Mouse (Mus musculus): ENCODE data around the gene Lrcol1. TPM values are rescaled to one million over a fixed set of nuclear protein-coding genes. Genes with fewer than 3 reads are reported as not detected.
A peak's percentile ranks its signal among the peaks of the same experiment; 100 is the strongest.

Lrcol1 gene
- polyA plus RNA-seq, 1 experiment from 2014 or later = not detected

DNA sequence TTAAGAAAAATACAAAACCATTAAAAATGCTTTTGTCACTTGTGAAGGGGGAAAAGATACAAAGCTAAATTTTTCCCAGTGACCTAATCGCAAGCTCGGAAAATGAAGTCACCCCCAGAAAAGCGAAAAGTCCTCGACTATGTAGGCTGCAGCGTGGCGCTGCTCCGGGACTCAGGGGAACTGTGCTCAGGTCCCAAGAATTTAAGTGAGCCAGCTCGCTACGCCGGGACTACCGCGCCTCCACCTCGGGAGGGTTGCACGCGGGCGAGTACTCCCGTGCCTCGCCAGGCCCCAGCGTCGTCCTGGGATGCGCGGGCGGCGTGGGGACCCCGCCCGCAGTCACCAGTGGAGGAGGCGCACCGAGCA is 18.3 kb downstream of the Lrcol1 start:
- H3K4me3 ChIP-seq (ENCODE audit: low read depth, low read length) = peak overlapping the region; percentile 45
- TF ChIP-seq EP300 (IDR thresholded peaks at IDR 0.05; ENCODE audit: low read depth) = no peak
- no peak for TF ChIP-seq CTCF (IDR thresholded peaks at IDR 0.05; ENCODE audit: low read depth)
- no peaks in the 10 kb centered on the region for H3K27me3 ChIP-seq (ENCODE audit: insufficient read depth, low read length)
- H3K36me3 ChIP-seq (replicated peaks; ENCODE audit: insufficient read depth, low read length) = peaks cover 4% of the 10 kb centered on the region; the same call in 1 of the 2 replicates
- peaks cover 5% of the 10 kb centered on the region; the same call in 1 of the 2 replicates for H3K4me1 ChIP-seq (ENCODE audit: insufficient read depth)
- H3K4me2 ChIP-seq (ENCODE audit: low read depth, low read length) = peak overlapping the region; percentile 81
- H3K9me3 ChIP-seq (ENCODE audit: low read length) = no peaks in the 10 kb centered on the region
- ATAC-seq (peak; percentile 38), DNase-seq (no peak)
- no peak overlapping the region for H3K27ac ChIP-seq (ENCODE audit: low read depth)
- no peak overlapping the region for H3K9ac ChIP-seq (replicated peaks)
- 1% methylated on average over 28 of the region's 28 CpGs for WGBS (ENCODE audit: insufficient replicate concordance)

DNA sequence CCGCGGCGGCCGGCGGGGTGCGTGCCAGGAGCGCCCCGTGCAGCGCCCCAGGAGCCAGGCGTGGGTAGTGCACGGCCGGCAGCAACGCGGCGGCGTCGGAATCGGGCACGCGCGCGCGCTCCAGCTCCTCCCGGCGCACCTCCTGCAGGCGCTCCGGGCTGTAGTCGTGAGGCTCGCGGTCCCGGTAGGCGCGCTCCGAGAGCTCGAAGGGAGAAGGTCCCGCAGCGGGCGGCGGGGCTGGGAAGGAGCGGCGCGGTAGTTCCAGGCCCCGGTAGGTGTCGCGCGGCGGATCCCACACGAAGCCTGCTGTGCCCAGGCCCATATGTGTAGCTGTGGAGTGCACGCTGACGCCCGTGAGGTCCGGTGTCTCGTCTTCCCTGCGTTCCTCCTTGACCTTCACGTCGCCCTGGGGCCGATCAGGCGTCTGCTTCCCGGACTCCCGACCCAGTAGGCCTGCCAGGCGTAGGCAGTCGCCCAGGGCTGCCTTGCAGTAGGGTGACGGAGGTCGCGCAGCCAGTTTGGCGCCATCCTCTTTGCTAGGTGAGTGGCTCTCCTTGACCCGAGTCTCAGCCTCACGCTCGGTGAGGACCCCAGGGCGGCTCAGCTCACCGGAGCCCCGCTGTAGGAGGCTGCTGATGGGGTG is 18.8 kb downstream of the Lrcol1 start:
- no peaks in the 10 kb centered on the region for H3K27me3 ChIP-seq (ENCODE audit: insufficient read depth, low read length)
- H3K36me3 ChIP-seq (replicated peaks; ENCODE audit: insufficient read depth, low read length) = peaks cover 6% of the 10 kb centered on the region; the same call in 1 of the 2 replicates
- H3K4me2 ChIP-seq (ENCODE audit: low read depth, low read length) = peak overlapping the region; percentile 81
- 0 out of 2 replicates have a peak overlapping the region, but pooled peaks have one; percentile 46 for H3K9ac ChIP-seq (replicated peaks)
- no peaks in the 10 kb centered on the region for H3K9me3 ChIP-seq (ENCODE audit: low read length)
- H3K27ac ChIP-seq (ENCODE audit: low read depth) = no peak overlapping the region
- H3K4me1 ChIP-seq (ENCODE audit: insufficient read depth) = peaks cover 5% of the 10 kb centered on the region; the same call in 1 of the 2 replicates
- TF ChIP-seq CTCF (IDR thresholded peaks at IDR 0.05; ENCODE audit: low read depth) (0 out of 2 replicates have a peak, but pooled peaks have one; percentile 12), EP300 (IDR thresholded peaks at IDR 0.05; ENCODE audit: low read depth) (no peak)
- ATAC-seq = peak; percentile 87
- peak overlapping the region; percentile 45 for H3K4me3 ChIP-seq (ENCODE audit: low read depth, low read length)
- WGBS (ENCODE audit: insufficient replicate concordance) = 7% methylated on average over 66 of the region's 72 CpGs
- peak; percentile 82 for DNase-seq

DNA sequence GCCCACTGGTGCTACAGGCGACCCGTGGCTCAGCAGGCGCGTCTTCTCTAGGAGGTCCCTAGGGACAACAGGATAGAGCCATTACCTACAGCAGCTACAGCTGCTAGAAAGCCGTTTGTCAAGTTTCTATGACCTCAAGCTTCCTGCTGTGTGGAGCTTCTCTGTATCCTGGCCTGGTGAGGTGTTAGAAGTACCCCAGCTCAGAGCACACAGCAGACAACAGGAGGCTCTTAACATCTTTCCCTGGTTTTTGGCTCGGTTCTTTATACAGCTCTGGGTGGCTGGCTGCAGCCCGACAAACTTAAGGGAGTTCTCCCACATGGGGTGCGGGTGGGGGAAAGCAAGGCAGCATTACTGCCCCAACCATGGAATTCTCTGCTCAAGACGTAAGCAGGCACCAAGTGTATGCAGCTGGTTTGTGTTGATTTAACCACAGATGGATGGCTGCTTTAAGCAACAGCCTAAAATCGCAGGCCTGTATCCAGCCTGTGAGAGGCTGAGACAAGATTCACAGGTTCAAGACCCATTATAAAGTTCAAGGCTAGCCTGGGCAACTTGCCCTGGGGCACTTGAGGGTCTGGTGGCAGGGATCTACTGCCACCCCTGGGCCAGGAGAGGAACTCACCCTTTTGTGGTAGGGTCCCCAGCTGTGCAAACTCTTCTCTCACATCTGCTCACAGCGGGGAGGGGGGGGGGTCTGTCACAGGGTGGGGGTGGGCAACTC is 19.5 kb downstream of the Lrcol1 start:
- H3K27ac ChIP-seq (ENCODE audit: low read depth) = no peak overlapping the region
- ATAC-seq = peak; percentile 11; the same call in 1 of the 2 replicates

GRCm38 (mm10) chr5:110376802-110377433 is 32.4 kb downstream of the Lrcol1 start:
- WGBS (ENCODE audit: insufficient replicate concordance) = 52% methylated on average over 8 of the region's 8 CpGs
- peak; percentile 74 for DNase-seq
- H3K9me3 ChIP-seq (ENCODE audit: low read length) = no peaks in the 10 kb centered on the region
- H3K4me2 ChIP-seq (ENCODE audit: low read depth, low read length) = no peak overlapping the region
- no peaks in the 10 kb centered on the region for H3K27me3 ChIP-seq (ENCODE audit: insufficient read depth, low read length)
- no peaks in the 10 kb centered on the region for H3K4me1 ChIP-seq (ENCODE audit: insufficient read depth)
- TF ChIP-seq EP300 (IDR thresholded peaks at IDR 0.05; ENCODE audit: low read depth) (no peak), CTCF (IDR thresholded peaks at IDR 0.05; ENCODE audit: low read depth) (peak; percentile 80)
- H3K4me3 ChIP-seq (ENCODE audit: low read depth, low read length) = no peak overlapping the region
- peak; percentile 57; the same call in 1 of the 2 replicates for ATAC-seq
- H3K36me3 ChIP-seq (replicated peaks; ENCODE audit: insufficient read depth, low read length) = peaks cover 27% of the 10 kb centered on the region
- H3K9ac ChIP-seq (replicated peaks) = no peak overlapping the region
- H3K27ac ChIP-seq (ENCODE audit: low read depth) = no peak overlapping the region

More for the DNA sequence above, 19.5 kb downstream of the Lrcol1 start:
- H3K4me2 ChIP-seq (ENCODE audit: low read depth, low read length) = peak overlapping the region; percentile 81
- H3K4me3 ChIP-seq (ENCODE audit: low read depth, low read length) = peak overlapping the region; percentile 45
- no peaks in the 10 kb centered on the region for H3K9me3 ChIP-seq (ENCODE audit: low read length)
- peaks cover 5% of the 10 kb centered on the region; the same call in 1 of the 2 replicates for H3K4me1 ChIP-seq (ENCODE audit: insufficient read depth)
- WGBS (ENCODE audit: insufficient replicate concordance) = 70% methylated on average over 11 of the region's 11 CpGs
- DNase-seq = no peak
- H3K36me3 ChIP-seq (replicated peaks; ENCODE audit: insufficient read depth, low read length) = peaks cover 6% of the 10 kb centered on the region; the same call in 1 of the 2 replicates
- 0 out of 2 replicates have a peak overlapping the region, but pooled peaks have one; percentile 46 for H3K9ac ChIP-seq (replicated peaks)
- TF ChIP-seq CTCF (IDR thresholded peaks at IDR 0.05; ENCODE audit: low read depth) (no peak), EP300 (IDR thresholded peaks at IDR 0.05; ENCODE audit: low read depth) (no peak)
- no peaks in the 10 kb centered on the region for H3K27me3 ChIP-seq (ENCODE audit: insufficient read depth, low read length)

GRCm38 (mm10) chr5:110378181-110378583 is 33.7 kb downstream of the Lrcol1 start:
- ATAC-seq (no peak), DNase-seq (no peak)
- TF ChIP-seq CTCF (IDR thresholded peaks at IDR 0.05; ENCODE audit: low read depth) = no peak
- no peak for TF ChIP-seq EP300 (IDR thresholded peaks at IDR 0.05; ENCODE audit: low read depth)
- Histone ChIP-seq H3K27me3 (ENCODE audit: insufficient read depth, low read length) (no peaks in the 10 kb centered on the region), H3K9ac (replicated peaks) (no peak overlapping the region), H3K4me1 (ENCODE audit: insufficient read depth) (no peaks in the 10 kb centered on the region), H3K4me3 (ENCODE audit: low read depth, low read length) (no peak overlapping the region), H3K36me3 (replicated peaks; ENCODE audit: insufficient read depth, low read length) (peaks cover 27% of the 10 kb centered on the region), H3K4me2 (ENCODE audit: low read depth, low read length) (no peak overlapping the region), H3K27ac (ENCODE audit: low read depth) (no peak overlapping the region), H3K9me3 (ENCODE audit: low read length) (no peaks in the 10 kb centered on the region)
- 70% methylated on average over 20 of the region's 20 CpGs for WGBS (ENCODE audit: insufficient replicate concordance)

DNA sequence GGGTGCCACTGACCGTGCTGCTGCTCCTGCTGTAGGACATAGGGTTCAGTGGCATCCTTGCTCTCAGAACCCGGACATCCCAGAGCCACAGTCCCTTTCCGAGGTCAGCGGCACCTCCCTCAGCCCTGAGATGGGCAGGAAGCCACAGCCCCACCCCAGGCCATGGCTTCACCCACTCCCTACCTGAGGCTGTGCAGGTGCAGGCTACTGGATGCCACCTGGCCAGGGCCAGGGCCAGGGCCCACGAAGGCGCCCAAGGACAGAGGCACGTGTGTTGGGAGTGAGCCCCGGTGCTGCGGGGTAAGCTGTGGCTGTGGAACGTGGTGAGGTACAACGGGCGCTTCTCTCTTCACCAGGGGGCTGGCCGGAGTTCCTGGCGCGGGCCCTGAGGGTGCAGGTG is 34.6 kb downstream of the Lrcol1 start:
- no peak overlapping the region for H3K4me2 ChIP-seq (ENCODE audit: low read depth, low read length)
- DNase-seq = no peak
- no peaks in the 10 kb centered on the region for H3K9me3 ChIP-seq (ENCODE audit: low read length)
- TF ChIP-seq EP300 (IDR thresholded peaks at IDR 0.05; ENCODE audit: low read depth) (no peak), CTCF (IDR thresholded peaks at IDR 0.05; ENCODE audit: low read depth) (no peak)
- ATAC-seq = no peak
- H3K27me3 ChIP-seq (ENCODE audit: insufficient read depth, low read length) = no peaks in the 10 kb centered on the region
- WGBS (ENCODE audit: insufficient replicate concordance) = 90% methylated on average over 15 of the region's 15 CpGs
- H3K4me3 ChIP-seq (ENCODE audit: low read depth, low read length) = no peak overlapping the region
- no peaks in the 10 kb centered on the region for H3K4me1 ChIP-seq (ENCODE audit: insufficient read depth)
- peaks cover 22% of the 10 kb centered on the region for H3K36me3 ChIP-seq (replicated peaks; ENCODE audit: insufficient read depth, low read length)
- no peak overlapping the region for H3K27ac ChIP-seq (ENCODE audit: low read depth)
- no peak overlapping the region for H3K9ac ChIP-seq (replicated peaks)

Measured in liver, postnatal 0 days (tissue).